Mouse (Mus musculus) skeletal muscle tissue, adult 2 months (tissue): ENCODE measurements at regions not wholly inside any gene's neighbourhood (a gene's known extent, or its start where the extent isn't known, plus 50 kb on each side); places are given as distances from the start of the nearest gene placed in this dataset.

Experiments
- DNase-seq: peaks from one replicate; pipeline ENCODE4 v3.0.0-alpha.2; 2012; ENCODE audit warnings: low read depth, low spot score

GRCm38 (mm10) chr7:117878903-117879302 is 237.1 kb downstream of the Rps15a start:
- DNase-seq = no peak

- DNase-seq = no peak
Measured at GRCm38 (mm10) chr7:117875241-117875640, 240.7 kb downstream of the Rps15a start.

DNA sequence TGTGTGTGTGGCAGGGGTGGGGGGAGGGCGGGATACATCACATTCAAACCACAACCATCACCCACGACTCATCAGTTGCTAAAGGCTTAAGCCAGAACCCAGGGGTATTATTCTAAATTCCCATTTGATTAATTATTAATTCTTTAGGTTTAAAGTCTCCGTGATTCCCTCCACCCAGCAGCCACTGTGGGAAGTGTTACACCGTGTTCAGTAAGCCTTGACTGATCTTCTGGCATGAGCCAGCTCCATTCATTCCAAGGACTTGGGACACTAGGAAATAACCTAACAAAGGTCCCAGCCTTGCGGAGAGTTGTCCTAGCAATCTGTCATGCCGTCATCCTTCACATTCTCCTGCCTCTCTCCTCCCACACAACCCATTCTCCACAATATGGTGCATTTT is 256.6 kb downstream of the Rps15a start:
- DNase-seq = no peak

DNA sequence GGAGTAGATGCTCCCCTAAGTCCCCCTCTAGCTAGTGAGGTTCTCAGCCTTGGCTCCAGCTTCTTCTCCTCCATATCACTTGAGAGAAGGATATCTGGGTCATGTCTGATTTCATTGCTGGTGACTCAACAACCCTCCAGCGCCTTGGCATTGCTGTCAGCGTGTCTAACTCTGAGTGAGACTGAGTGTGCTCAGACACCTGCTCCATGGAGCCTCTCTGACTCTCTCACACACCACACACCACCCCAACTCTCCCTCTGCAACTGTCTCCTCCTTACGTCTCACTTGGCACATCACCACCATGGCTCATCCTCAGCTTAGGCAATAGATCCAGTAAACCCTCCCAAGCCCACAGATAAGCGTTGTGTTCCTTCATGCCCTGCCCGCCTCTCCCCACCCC is 260.0 kb downstream of the Rps15a start:
- no peak for DNase-seq

GRCm38 (mm10) chr7:117853716-117854115 is 262.3 kb downstream of the Rps15a start:
- no peak for DNase-seq

DNA sequence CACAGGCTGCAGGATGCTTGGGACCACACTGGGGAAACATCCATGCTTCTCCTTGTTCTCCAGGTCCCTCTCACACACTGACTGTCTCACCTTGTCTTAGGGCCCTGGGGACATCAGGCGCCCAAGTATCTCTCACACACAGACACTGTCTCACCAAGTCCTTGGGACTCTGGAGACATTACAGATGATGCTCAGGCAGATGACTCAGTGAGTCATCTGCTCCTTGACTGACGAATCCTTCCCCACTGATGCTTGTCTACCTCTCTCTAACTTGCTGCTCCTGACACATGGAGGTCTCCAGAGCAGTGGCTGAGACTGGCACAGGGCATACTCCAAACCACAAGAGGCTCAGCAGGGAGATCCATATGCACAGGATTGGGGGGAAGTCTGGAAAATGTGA is 263.1 kb downstream of the Rps15a start:
- DNase-seq = no peak

DNA sequence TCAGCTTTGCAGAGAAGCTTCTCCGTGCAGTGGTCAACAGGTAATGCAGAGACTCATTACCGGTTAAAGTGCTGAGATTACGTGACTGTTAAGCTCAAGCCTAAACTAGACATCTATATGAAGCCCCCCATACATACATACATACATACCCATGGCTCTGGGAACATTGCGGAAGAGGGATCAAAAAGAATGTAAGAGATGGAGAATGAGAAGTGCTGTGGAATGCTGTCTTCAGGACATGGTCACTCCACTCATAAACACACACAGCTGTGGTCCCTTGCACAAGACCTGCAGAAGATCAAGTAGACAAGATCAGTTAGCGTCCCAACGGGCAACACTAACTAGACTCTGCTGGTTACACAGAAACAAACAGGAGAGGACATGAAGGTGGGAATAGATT is 265.2 kb downstream of the Rps15a start:
- no peak for DNase-seq

GRCm38 (mm10) chr7:117846041-117846440 is 269.9 kb downstream of the Rps15a start:
- DNase-seq = no peak

GRCm38 (mm10) chr7:117842780-117843179 is 273.2 kb downstream of the Rps15a start:
- no peak for DNase-seq

DNA sequence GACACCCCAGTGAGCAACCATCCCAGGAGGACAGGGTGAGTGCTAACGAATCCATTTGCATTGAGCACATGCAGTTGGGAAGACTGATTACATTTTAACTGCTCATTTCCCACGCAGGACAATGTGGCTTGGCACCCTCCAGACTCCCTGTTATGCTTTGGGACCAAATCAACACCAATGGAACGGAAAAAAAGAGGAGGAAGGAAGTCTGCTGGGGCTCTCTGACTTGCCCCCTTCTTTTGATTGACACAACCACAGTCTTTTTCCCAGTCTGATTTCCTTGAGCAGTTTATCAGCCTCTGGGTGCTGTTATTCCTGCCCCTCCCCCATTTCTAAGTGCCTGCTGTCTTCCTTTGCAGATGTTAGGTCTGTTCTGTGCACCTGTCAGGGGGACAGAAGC is 321.0 kb downstream of the Rps15a start:
- DNase-seq = no peak

DNA sequence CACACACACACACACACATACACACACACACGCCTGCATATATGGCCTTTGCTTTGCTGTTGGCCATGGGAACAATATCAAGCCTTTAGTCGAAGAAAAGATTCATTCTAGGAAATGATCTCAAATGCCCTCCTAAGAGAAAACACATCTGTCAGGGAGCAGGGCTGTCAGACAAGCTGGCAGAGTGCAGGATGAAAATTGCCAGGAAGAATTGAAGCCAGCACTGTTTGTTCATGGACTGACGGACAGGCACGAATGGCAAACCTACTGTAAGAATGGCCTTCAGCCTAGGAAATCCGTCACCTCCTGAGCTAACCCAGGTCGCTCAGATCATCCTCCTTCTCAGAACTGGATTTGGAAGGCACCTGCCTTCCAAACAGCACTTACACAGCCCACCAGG is 322.0 kb downstream of the Rps15a start:
- DNase-seq = no peak

DNA sequence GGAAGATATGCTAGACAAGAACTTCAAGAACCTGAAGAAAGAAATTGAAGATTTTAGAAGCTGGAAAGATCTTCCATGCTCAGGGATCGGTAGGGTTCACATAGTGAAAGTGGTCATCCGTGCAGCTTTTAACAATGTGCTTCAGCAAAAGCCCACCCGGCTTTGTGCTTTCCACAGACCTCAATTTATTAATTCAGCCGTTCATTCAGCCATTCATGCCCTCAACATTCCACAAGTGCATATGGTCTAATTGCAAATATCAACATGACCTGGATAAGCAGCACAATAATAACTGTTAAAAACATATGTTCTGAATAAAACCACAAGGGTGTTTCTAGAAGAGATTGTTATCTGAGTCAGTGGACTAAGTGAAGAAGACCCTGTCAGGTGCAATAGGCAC is 323.5 kb downstream of the Rps15a start:
- DNase-seq = no peak

DNA sequence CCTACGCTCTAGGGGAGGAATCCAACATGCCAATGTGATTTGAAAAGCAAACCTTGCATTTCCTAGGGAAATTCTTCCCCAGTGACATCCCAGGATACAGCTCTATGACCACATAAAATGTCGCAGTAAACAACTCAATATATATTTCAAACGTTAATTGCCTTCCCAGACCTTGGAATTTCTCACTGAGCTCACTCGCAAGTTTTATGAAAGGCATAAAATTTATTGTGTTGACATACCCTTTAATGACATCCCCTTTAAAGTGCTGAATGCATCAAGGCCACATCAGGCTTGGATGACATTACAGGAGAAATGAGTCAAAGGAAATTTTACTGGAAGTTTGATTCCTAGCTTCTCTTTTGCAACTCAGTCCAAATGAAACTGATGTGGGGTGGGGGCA is 337.0 kb downstream of the Rps15a start:
- DNase-seq = no peak

- no peak for DNase-seq
Measured at GRCm38 (mm10) chr7:117777921-117778320, 338.1 kb downstream of the Rps15a start.

DNA sequence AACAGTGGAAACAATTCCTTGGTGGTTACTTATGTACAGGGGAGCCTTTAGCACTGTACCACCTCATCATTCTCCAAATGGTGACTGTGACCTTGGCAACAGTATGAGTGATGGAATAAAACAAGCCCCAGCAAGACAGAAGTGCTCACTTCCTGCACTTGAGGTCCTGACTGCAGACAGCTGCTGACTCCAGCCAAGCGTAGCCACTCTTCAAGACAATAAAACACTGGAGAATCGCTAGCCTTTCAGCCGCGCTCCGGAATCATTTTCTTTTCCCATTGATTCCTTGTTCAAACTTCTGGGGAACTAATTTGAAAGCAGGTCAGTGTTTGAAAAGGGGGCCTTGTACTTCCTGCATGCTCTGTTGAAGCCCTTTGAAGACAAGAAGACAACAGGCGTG is 344.2 kb downstream of the Rps15a start:
- DNase-seq = no peak

DNA sequence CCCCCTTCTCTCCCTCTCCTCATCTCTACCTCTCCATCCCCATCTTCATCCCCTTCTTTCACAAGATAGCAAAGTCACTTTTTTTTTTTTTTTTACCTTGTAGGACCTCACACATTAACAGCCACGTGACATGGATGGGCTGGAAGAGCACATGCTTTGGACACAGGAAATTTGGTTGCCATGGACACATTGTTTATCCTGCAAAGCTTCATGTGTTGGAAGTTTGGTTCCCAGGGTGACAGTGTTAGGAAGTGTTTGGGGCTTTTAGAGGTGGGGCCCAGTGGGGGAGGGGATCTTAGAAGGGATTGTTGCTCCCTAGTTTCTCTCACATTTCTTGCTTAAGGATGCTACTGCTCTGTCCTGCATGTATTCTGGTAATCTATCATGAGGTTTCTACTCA is 356.5 kb downstream of the Rps15a start:
- DNase-seq = no peak

GRCm38 (mm10) chr7:117757033-117757432 is 359.0 kb downstream of the Rps15a start:
- no peak for DNase-seq

- no peak for DNase-seq
Measured at GRCm38 (mm10) chr7:117755830-117756229, 360.2 kb downstream of the Rps15a start.

- DNase-seq = peak; percentile 9
Measured at GRCm38 (mm10) chr7:117753296-117753695, 362.7 kb downstream of the Rps15a start.

DNA sequence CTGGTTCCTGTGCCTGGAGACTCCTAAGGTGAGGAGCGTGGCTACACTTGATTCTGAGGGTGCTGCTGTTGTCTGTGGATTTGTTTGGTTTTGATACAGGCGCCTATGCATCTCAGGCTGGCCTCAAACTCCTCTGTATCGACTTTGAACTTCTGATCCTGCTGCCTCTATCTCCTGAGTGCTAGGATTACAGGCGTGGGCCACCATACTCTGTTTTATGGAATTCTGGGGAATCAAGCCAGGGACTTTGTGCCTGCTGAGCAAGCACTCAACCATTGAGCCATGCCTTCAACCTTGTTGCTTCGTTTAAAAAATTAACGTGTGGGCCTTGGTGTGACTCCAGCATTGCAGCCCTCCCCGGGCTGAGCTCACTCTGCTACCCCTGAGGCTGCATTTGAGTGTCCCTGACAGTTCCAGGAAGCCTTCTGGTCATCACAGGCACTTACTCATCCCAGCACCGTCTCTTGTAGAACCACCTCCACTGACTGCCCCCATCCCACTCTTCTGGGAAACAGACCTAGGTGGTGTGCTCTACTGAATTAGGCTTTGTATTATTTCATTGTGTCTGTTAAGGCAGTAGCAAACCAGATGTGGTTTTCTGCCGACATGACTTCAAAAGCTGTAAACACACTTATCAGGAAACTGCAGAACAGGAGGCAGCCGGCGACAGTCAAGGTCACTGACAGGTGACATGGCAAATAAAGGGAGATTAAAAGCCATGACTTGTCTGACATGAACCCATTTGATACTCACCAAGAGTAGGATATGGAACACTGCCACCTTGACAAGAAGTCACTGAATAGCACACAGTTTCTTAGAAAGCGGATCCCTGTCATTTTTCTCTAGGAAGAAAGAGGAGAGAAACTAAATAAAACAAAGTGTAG is 363.4 kb downstream of the Rps15a start:
- no peak for DNase-seq

DNA sequence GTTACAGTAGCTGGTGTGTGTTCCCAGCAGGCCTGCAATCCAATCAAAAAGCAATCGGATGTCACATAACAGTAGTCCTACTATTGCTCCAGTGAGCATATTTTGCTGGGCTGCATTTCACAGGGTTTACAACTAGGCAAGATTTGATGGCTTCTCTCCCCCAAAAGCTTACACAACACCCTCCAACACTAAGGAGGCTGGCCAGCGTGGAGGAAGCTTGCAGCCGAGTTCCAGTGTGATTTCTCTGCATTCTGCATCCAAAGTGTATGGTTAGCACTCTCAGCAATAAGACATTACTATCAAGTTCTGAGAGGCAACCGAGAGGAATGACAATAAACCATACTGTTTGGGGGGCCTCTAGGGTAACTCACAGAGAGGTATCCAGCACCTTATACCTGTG is 367.2 kb downstream of the Xylt1 start:
- DNase-seq = no peak

- DNase-seq = no peak
Measured at GRCm38 (mm10) chr7:117746393-117746792, 365.6 kb downstream of the Xylt1 start.

- peak; percentile 32 for DNase-seq
Measured at GRCm38 (mm10) chr7:117739706-117740105, 358.9 kb downstream of the Xylt1 start.

DNA sequence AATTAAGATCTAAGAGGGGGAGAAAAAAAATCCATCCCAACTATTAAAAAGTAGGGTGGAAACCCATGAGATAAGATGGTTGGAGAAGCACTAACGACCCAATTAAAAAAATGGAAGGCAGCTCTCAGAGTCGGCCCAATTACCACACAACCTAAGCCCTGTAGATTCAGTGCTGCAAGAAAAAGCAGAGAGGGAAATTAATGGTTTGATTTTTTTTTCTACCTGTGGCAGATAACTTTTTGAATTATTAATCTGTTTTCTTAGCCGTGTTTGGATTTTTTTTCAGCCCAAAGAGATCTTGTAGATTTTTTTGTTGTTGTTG is 354.9 kb downstream of the Xylt1 start:
- no peak for DNase-seq
